Mouse (Mus musculus) liver, embryonic 11.5 days (tissue): ENCODE measurements around the gene Dab2ip. TPM values are rescaled to one million over a fixed set of nuclear protein-coding genes. Genes with fewer than 3 reads are reported as not detected.

Experiments used
- ATAC-seq: fragments of 200-750 bp; cut with Nextera tagmentation; replicated peaks from 2 replicates; pipeline ENCODE4 v1.8.0; 2017; ENCODE audit warnings: moderate number of reproducible peaks, mild to moderate bottlenecking, moderate TSS enrichment, moderate library complexity; ENCODE audit not compliant: low FRiP score
- DNase-seq: peaks from one replicate; pipeline ENCODE4 v3.0.0-alpha.2; 2017; ENCODE audit warnings: low spot score
- H3K27ac ChIP-seq: fragments of 300-500 bp; sonication (generic); 2 replicates; pipeline ENCODE4 v1.5.1; 2014; ENCODE audit warnings: mild to moderate bottlenecking, low read depth, low read length, control low read depth
- H3K27me3 ChIP-seq: fragments of 300-500 bp; sonication (generic); replicated peaks from 2 replicates; pipeline ENCODE4 v1.6.1; 2014; ENCODE audit warnings: low read length, mixed read lengths; ENCODE audit not compliant: control insufficient read depth, insufficient read depth
- H3K36me3 ChIP-seq: fragments of 300-500 bp; sonication (generic); 2 replicates; pipeline ENCODE4 v1.6.1; 2014; ENCODE audit warnings: mild to moderate bottlenecking, low read length, moderate library complexity, mixed read lengths; ENCODE audit not compliant: control insufficient read depth, insufficient read depth
- H3K4me1 ChIP-seq: fragments of 300-500 bp; sonication (generic); replicated peaks from 2 replicates; pipeline ENCODE4 v1.6.1; 2014; ENCODE audit warnings: low read length, mixed read lengths; ENCODE audit not compliant: control insufficient read depth, insufficient read depth
- H3K4me2 ChIP-seq: fragments of 300-500 bp; sonication (generic); 2 replicates; pipeline ENCODE4 v1.6.1; 2014; ENCODE audit warnings: mild to moderate bottlenecking, control low read depth, moderate library complexity
- H3K4me3 ChIP-seq: fragments of 300-500 bp; sonication (generic); 2 replicates; pipeline ENCODE4 v1.5.1; 2014; ENCODE audit warnings: low read depth, low read length, control low read depth
- H3K9ac ChIP-seq: fragments of 300-500 bp; sonication (generic); 2 replicates; pipeline ENCODE4 v1.6.1; 2014; ENCODE audit warnings: low read depth, low read length, control low read depth
- H3K9me3 ChIP-seq: fragments of 300-500 bp; sonication (generic); 2 replicates; pipeline ENCODE4 v1.6.1; 2016; ENCODE audit warnings: low read length, inconsistent platforms, mixed read lengths; ENCODE audit not compliant: control insufficient read depth
- WGBS: fragments of 180-500 bp; shearing (Covaris S2); extraction: QIAGEN DNeasy Blood & Tissue Kit; methylation state at CpG from one replicate; pipeline ENCODE4 v1.1.7; 2014; 5-methylcytosine and 5-hydroxymethylcytosine counted together
- polyA plus RNA-seq: library from polyadenylated mRNA; unstranded; fragments of >200 nt; fragmentation: Nextera tagmentation; extraction: Ambion mirVana; gene quantifications from 2 replicates; pipeline ENCODE4 v1.2.1, GENCODE M21; 2014

Dab2ip gene
- polyA plus RNA-seq, 1 experiment from 2014 or later: 20.0 TPM

DNA sequence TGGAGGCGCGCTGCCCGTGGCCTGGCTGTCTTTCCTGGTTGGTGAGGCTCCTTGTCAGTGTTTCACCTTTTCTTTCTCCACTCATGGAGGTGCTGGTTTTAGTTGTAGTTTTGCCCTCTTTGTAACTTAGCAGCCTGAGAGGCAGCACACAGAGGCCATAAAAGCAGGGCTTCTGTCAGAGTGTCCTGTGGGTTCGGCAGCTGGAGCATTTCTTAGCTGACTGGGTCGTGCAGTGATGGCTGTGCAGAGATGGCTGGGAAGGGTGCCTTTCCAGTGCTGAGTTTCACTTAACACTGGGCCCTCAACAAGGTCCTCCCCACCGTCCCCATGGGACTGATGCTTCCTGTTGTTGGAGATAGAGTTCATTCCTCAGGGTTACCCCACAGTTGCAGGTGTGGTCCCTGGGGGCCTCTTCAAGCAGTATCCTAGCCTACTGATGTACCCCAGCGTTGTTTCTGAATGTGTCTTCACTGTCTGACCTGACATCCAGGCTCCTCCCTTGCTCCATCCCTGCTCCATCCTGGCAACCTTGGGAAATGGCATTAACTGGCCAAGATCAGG, 179.5 kb downstream of the Dab2ip start:
- DNase-seq: no peak
- H3K36me3 ChIP-seq: no peaks in the 10 kb centered on the region
- H3K9me3 ChIP-seq: peaks cover 4% of the 10 kb centered on the region; the same call in 1 of the 2 replicates
- WGBS: 71% methylated on average over 7 of the region's 7 CpGs
- H3K27ac ChIP-seq: no peak overlapping the region
- no peak overlapping the region for H3K4me2 ChIP-seq
- H3K27me3 ChIP-seq: no peaks in the 10 kb centered on the region
- no peak overlapping the region for H3K4me3 ChIP-seq
- no peaks in the 10 kb centered on the region for H3K4me1 ChIP-seq
- no peak overlapping the region for H3K9ac ChIP-seq
- ATAC-seq: no peak

DNA sequence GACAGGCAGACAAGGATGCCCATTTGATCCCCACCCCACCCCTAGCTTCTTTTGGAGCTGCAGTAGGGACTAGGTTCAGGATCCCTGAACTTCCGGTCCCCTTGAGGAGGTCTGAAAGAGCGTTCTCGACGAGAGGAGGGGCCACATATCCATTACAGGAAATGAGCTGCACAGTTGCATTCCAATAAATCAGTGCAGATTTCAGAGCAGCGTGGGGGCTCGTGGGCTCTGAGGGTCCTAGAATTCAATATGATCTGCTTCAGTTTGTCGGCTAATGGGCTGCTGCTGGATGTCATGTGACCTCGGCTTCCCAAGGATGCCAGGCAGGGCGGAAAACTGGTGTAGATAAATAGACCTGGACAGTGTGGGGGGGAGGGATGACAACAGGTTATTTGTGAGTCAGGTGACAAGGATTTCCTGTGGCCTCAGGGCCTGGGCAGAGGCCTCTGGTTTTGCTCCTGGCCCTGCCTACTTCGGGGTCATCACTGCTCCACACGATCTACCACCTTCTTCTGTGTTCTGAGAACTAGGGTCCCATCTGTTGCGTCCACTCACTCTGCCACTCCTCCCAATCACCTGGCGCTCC, 181.7 kb downstream of the Dab2ip start:
- peaks cover 2% of the 10 kb centered on the region; the same call in 1 of the 2 replicates for H3K9me3 ChIP-seq
- WGBS: 56% methylated on average over 13 of the region's 13 CpGs
- DNase-seq (no peak), ATAC-seq (no peak)
- no peak overlapping the region for H3K9ac ChIP-seq
- H3K27me3 ChIP-seq: no peaks in the 10 kb centered on the region
- H3K4me1 ChIP-seq: no peaks in the 10 kb centered on the region
- no peak overlapping the region for H3K4me2 ChIP-seq
- no peaks in the 10 kb centered on the region for H3K36me3 ChIP-seq
- no peak overlapping the region for H3K4me3 ChIP-seq
- no peak overlapping the region for H3K27ac ChIP-seq

DNA sequence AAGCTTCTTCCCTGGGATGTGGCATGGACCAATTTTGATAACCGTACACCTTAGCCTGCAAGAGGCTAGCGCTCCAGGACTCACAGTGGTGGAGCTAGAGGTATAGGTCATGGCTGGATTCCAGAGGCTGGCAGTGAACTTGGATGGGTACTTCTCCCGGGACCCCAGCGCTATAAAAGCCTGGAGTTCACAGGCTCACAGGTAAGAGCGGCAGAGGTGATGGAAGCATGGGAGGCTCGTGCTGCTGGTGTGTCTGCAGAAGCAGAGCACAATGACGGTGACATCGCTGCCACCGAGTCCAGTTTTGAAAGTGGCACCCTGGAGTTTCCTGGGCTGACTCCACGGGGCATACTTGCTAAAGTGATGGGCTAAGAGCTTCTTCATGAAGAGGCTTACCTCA, 187.8 kb downstream of the Dab2ip start:
- no peaks in the 10 kb centered on the region for H3K9me3 ChIP-seq
- DNase-seq (no peak), ATAC-seq (no peak)
- no peaks in the 10 kb centered on the region for H3K27me3 ChIP-seq
- H3K4me2 ChIP-seq: no peak overlapping the region
- no peaks in the 10 kb centered on the region for H3K4me1 ChIP-seq
- WGBS: 81% methylated on average over 10 of the region's 10 CpGs
- H3K36me3 ChIP-seq: no peaks in the 10 kb centered on the region
- no peak overlapping the region for H3K27ac ChIP-seq
- no peak overlapping the region for H3K4me3 ChIP-seq
- H3K9ac ChIP-seq: no peak overlapping the region

DNA sequence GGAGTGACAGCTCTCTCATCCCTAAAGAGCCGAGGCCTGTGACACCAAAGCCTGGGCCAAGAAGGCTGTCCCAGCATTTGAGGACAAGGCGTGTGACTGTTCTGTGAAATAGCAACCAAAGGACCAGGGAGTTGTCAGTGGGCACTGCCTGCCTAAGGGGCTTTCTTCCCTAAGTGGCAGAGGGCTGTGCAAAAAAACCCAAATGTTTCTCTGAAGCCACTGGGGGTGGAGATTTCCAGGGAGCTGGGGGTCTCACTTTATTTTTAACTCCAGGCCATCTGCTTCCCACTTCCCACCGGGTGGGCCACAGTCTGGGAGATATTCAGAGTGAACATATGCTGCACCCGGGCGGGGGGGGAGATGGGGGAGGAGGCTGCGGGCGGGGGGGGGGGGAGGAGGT, 188.6 kb downstream of the Dab2ip start:
- no peak overlapping the region for H3K9ac ChIP-seq
- no peaks in the 10 kb centered on the region for H3K9me3 ChIP-seq
- H3K4me3 ChIP-seq: no peak overlapping the region
- no peaks in the 10 kb centered on the region for H3K36me3 ChIP-seq
- no peak overlapping the region for H3K4me2 ChIP-seq
- DNase-seq (no peak), ATAC-seq (no peak)
- no peaks in the 10 kb centered on the region for H3K27me3 ChIP-seq
- 36% methylated on average over 5 of the region's 7 CpGs for WGBS
- H3K4me1 ChIP-seq: no peaks in the 10 kb centered on the region
- H3K27ac ChIP-seq: no peak overlapping the region

DNA sequence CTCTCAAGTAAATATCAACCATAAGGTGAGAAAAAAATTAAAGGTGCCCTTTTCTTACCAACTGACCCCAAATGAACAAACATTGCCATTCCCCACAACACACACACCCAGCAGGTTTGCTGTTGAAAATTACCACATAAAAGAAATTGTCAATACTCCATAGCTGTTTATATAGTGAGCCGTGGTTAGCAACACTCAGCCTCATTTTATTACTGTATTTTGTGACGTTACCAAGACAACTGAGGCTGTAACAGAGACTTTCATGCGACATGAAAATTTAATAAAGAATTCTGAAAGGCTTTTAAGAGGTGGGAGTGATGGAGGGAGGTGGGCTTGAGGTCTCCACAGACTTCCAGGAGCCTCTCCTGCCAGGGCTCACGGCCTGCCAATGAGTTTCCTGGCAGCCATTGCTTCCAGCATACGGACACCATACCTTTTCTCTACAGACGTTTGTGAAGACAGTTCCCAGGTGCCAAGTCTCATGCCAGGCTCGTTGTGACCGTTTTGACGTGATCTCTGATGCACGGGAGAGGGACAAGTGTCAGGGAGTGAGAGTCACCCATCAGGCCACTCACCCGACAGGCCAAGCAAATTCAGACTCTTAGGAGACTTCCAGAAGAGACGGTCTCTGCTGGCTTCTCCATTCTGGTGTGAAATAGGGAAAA, 189.4 kb downstream of the Dab2ip start:
- Histone ChIP-seq H3K27ac (no peak overlapping the region), H3K27me3 (no peaks in the 10 kb centered on the region), H3K9ac (no peak overlapping the region), H3K9me3 (no peaks in the 10 kb centered on the region), H3K4me2 (no peak overlapping the region), H3K4me3 (no peak overlapping the region), H3K36me3 (no peaks in the 10 kb centered on the region), H3K4me1 (no peaks in the 10 kb centered on the region)
- 77% methylated on average over 12 of the region's 12 CpGs for WGBS
- ATAC-seq (no peak), DNase-seq (no peak)

DNA sequence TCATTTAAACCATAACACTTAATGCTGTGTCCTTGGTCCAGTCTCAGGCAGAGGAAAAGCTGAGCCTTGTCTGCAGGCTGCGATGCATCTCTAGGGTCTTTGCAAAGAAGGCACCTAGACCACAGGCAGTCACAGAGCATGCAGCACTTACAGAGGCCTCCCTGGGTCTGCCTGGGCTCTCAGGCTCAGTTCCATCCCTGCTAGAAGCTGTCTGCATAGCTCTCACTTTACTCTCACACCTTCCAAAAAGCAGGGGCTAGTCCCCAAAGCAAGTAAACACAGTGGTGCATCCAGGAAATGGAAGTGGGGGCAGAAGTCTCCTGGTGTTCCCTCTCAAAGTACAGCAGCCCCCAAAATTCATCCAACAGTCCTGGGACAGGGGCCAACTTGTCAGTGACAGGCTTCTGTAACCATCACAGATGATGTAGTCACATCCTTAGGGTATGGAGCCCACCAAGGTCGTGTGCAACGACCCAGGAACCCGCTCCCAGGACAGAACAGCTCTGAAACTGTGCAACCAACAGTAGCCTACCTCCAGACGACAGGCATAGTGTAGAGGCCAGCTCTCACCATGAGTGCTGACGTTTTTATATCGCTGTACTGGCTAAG, 192.6 kb downstream of the Dab2ip start:
- Histone ChIP-seq H3K4me1 (no peaks in the 10 kb centered on the region), H3K4me3 (no peak overlapping the region), H3K9me3 (no peaks in the 10 kb centered on the region), H3K9ac (no peak overlapping the region), H3K36me3 (no peaks in the 10 kb centered on the region), H3K27me3 (no peaks in the 10 kb centered on the region), H3K4me2 (no peak overlapping the region), H3K27ac (no peak overlapping the region)
- WGBS: 62% methylated on average over 7 of the region's 7 CpGs
- no peak for DNase-seq
- ATAC-seq: no peak

DNA sequence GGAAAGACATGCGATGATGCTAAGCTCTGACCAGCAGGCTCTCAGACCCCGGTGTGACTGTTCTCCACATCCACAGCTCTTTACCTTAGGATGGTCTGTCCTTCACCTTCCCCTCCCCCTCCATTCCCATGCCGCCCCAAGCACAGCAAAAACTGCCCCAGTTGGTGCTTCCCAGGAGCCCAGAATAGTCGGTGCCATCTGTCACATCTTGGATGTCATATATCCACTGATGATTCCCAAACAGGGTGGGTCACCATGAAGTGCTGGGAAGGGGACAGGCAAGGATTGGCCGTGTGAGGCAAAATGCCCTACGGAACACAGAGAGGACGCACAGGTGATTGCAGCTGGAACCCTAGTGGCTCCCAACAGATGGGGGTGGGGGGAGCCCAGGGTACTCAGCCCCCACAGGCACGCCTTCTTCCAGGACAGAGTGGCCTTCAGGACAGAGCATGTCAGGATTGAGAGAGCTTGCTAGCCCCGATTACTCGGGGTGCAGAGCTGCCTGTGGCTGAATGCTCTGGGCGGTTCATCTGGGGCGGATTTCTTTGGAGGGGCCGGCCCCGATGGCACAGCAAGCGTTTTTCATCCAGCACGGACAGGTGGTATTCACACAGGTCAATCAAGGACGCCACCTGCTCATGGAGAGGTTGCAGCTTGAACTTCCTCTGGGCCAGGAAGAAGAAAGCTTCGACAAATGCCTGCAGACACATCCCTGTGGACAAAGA, 193.9 kb downstream of the Dab2ip start:
- no peaks in the 10 kb centered on the region for H3K4me1 ChIP-seq
- H3K9me3 ChIP-seq: no peaks in the 10 kb centered on the region
- WGBS: 70% methylated on average over 18 of the region's 18 CpGs
- H3K4me2 ChIP-seq: no peak overlapping the region
- no peak for ATAC-seq
- H3K27me3 ChIP-seq: no peaks in the 10 kb centered on the region
- no peak for DNase-seq
- no peak overlapping the region for H3K27ac ChIP-seq
- H3K36me3 ChIP-seq: no peaks in the 10 kb centered on the region
- H3K9ac ChIP-seq: no peak overlapping the region
- H3K4me3 ChIP-seq: no peak overlapping the region

DNA sequence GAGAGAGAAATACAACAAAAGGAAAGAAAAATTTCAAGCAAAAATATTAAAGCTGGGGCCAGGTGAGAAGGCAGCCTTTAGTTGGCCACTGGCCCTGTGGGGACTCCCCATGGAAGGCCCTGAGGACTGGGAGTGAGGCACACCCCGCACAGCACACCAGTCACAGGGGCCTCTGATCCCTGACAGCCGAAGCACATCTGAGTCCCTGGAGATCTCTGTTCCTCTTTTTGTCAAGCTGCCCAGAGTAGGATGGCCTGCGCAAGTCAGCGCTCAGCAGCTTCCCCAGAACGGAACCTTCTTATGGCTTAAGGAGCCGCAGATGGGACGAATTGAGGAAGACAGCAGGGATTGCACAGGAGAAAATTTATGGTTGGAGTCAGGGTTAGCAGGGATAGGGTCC, 198.4 kb downstream of the Dab2ip start:
- no peaks in the 10 kb centered on the region for H3K36me3 ChIP-seq
- no peak overlapping the region for H3K9ac ChIP-seq
- H3K9me3 ChIP-seq: no peaks in the 10 kb centered on the region
- H3K4me1 ChIP-seq: no peaks in the 10 kb centered on the region
- H3K4me3 ChIP-seq: no peak overlapping the region
- no peak for DNase-seq
- H3K27ac ChIP-seq: no peak overlapping the region
- no peak for ATAC-seq
- 50% methylated on average over 7 of the region's 7 CpGs for WGBS
- H3K4me2 ChIP-seq: no peak overlapping the region
- no peaks in the 10 kb centered on the region for H3K27me3 ChIP-seq
